10 mouse cellular contexts compared by ENCODE assay signal in genomic region chr17:6017268-6017667, GRCm38 (mm10).
DNase-seq lines count a peak whose midpoint lies in the region; ATAC-seq and TF ChIP-seq lines count a peak whose summit lies in the region.
"Had no signal": no experiment of that assay in that cellular context is flagged by ENCODE, and none has a peak within 500 bp of the region (broad histone marks: within the 10 kb centered on the region; RNA-seq: fewer than 3 reads in every experiment).

No protein-coding gene starts in this region.

- ATAC-seq in kidney, embryonic 15.5 days (replicated peaks; ENCODE audit: low FRiP score): no peak

- dilution Hi-C loops in CH12.LX (cut with MboI; ENCODE audit: extremely low pct_ligation_motif_present, extremely low pct_unique_long_range_greater_than_20kb, low sequenced_read_pairs): no loop called here

- peaks cover 3% of the 10 kb centered on the region; the same call in 1 of the 2 replicates for H3K36me3 ChIP-seq in kidney, embryonic 15.5 days
- H3K36me3 ChIP-seq in CH12.LX (replicated peaks in 1 of 2; ENCODE audit: control insufficient read depth in 1 of 2, insufficient read depth in 1 of 2, low read length in 1 of 2): peaks cover 2 to 54% of the 10 kb centered on the region in 2 experiments
- H3K36me3 ChIP-seq: forebrain, embryonic 10.5 days had no signal

- TF ChIP-seq CTCF in CH12.LX (conservative IDR thresholded peaks at IDR 0.05 in 1 of 2, IDR thresholded peaks at IDR 0.05 in 1 of 2; ENCODE audit: low read depth in 2 of 2, low read length in 2 of 2): peak in 1 of 2 experiments; percentile 30; a peak in 1 of 4 replicates

- H3K9me3 ChIP-seq in kidney, embryonic 15.5 days (replicated peaks): no peaks in the 10 kb centered on the region
- H3K9me3 ChIP-seq in CH12.LX (replicated peaks; ENCODE audit: low read length): no peaks in the 10 kb centered on the region
- H3K9me3 ChIP-seq: forebrain, embryonic 10.5 days had no signal

- H3K27me3 ChIP-seq in kidney, embryonic 15.5 days: no peaks in the 10 kb centered on the region
- no peaks in the 10 kb centered on the region for H3K27me3 ChIP-seq in CH12.LX (replicated peaks)

- no peak for TF ChIP-seq EP300 in CH12.LX (IDR thresholded peaks at IDR 0.05; ENCODE audit: low read length)

- no peaks in the 10 kb centered on the region for H3K79me2 ChIP-seq in CH12.LX (replicated peaks; ENCODE audit: control insufficient read depth, extremely low read depth, insufficient read depth, poor library complexity, severe bottlenecking)

- no peak overlapping the region for H3K9ac ChIP-seq in kidney, embryonic 15.5 days
- H3K9ac ChIP-seq in CH12.LX (ENCODE audit: insufficient read depth, low read depth): no peak overlapping the region

- H3K4me1 ChIP-seq in kidney, embryonic 15.5 days: peaks cover 11% of the 10 kb centered on the region; the same call in 1 of the 2 replicates
- H3K4me1 ChIP-seq in CH12.LX (ENCODE audit: control insufficient read depth in 1 of 2, insufficient read depth in 2 of 2): peaks cover 37 to 72% of the 10 kb centered on the region in 2 experiments

- peak; percentile 20 for DNase-seq in embryo, embryonic 10 days (ENCODE audit: low spot score)
- no peak for DNase-seq in embryo, embryonic 10.5 days (ENCODE audit: low spot score)
- DNase-seq in kidney, postnatal 4 days: no peak
- DNase-seq in CH12.LX (ENCODE audit: extremely low read depth): no peak
- peak; percentile 52 for DNase-seq in lung, postnatal 36 days
- DNase-seq in adrenal gland, postnatal 10 days: no peak
- no peak for DNase-seq in neural tube, embryonic 10.5 days (ENCODE audit: extremely low spot score, low spot score)
- DNase-seq: kidney, postnatal 25 days had no signal

- no peak for TF ChIP-seq POLR2A in CH12.LX (IDR thresholded peaks at IDR 0.05; ENCODE audit: low read depth, low read length)

- H3K4me3 ChIP-seq in kidney, embryonic 15.5 days (replicated peaks): no peak overlapping the region
- H3K4me3 ChIP-seq in CH12.LX (replicated peaks in 1 of 3; ENCODE audit: low read depth in 2 of 3, low read length in 2 of 3, poor library complexity in 1 of 3): no peak overlapping the region
- H3K4me3 ChIP-seq: forebrain, embryonic 10.5 days had no signal

- 70% methylated on average over 12 of the region's 12 CpGs for WGBS in kidney, embryonic 15.5 days

- in situ Hi-C loops in CH12.LX (cut with MboI; ENCODE audit: low pct_ligation_motif_present, low pct_unique_long_range_greater_than_20kb, low sequenced_read_pairs): loop anchor here (25.0 kb wide), 1 partner anchor 580 kb away; the partner anchor contains the start of gene Tmem242

- peak; percentile 19 for TF ChIP-seq RAD21 in CH12.LX (IDR thresholded peaks at IDR 0.05; ENCODE audit: low read depth, low read length)

- no peak overlapping the region for H3K4me2 ChIP-seq in kidney, embryonic 15.5 days
- H3K4me2 ChIP-seq in CH12.LX (ENCODE audit: insufficient read depth, low read depth, poor library complexity, severe bottlenecking): no peak overlapping the region

- 0 out of 2 replicates have a peak overlapping the region, but pooled peaks have one; percentile 23 for H3K27ac ChIP-seq in kidney, embryonic 15.5 days
- no peak overlapping the region for H3K27ac ChIP-seq in CH12.LX (ENCODE audit: insufficient read depth, low read depth)

TF ChIP-seq in CH12.LX, 34 proteins besides CTCF, POLR2A, EP300 and RAD21:
- TF ChIP-seq KAT2A (IDR thresholded peaks at IDR 0.05; ENCODE audit: insufficient replicate concordance, low read length) (no peak), ZMIZ1 (IDR thresholded peaks at IDR 0.05; ENCODE audit: low read depth, low read length) (no peak), NELFE (IDR thresholded peaks at IDR 0.05; ENCODE audit: low read depth, low read length) (no peak), MAFK (IDR thresholded peaks at IDR 0.05; ENCODE audit: insufficient replicate concordance, low read length) (no peak), BHLHE40 (IDR thresholded peaks at IDR 0.05; ENCODE audit: low read depth, low read length) (no peak), RCOR1 (conservative IDR thresholded peaks at IDR 0.05; ENCODE audit: low read depth, low read length) (no peak), E2F4 (IDR thresholded peaks at IDR 0.05; ENCODE audit: insufficient replicate concordance, low read depth, low read length) (no peak), ZNF384 (IDR thresholded peaks at IDR 0.05; ENCODE audit: low read depth, low read length) (no peak), MXI1 (IDR thresholded peaks at IDR 0.05; ENCODE audit: low read depth, low read length) (no peak), TBP (conservative IDR thresholded peaks at IDR 0.05; ENCODE audit: low read depth, low read length) (no peak), UBTF (IDR thresholded peaks at IDR 0.05; ENCODE audit: low read depth, low read length) (no peak), USF2 (conservative IDR thresholded peaks at IDR 0.05; ENCODE audit: low read depth, low read length) (no peak), GABPA (IDR thresholded peaks at IDR 0.05; ENCODE audit: insufficient replicate concordance, low read depth, low read length) (no peak), ZC3H11A (IDR thresholded peaks at IDR 0.05; ENCODE audit: low read depth, low read length) (no peak), SMC3 (IDR thresholded peaks at IDR 0.05; ENCODE audit: low read depth, low read length) (no peak), PAX5 (IDR thresholded peaks at IDR 0.05; ENCODE audit: low read length) (no peak), NRF1 (IDR thresholded peaks at IDR 0.05; ENCODE audit: low read depth, low read length) (no peak)

Comparison
In these comparisons a context has a peak if more than half of its experiments do, and no peak if none do; other contexts are left out.
1. DNase-seq: peak in embryo, embryonic 10 days (single experiment) and lung, postnatal 36 days (single experiment); none in embryo, embryonic 10.5 days (single experiment), kidney, postnatal 4 days (0 of 2), CH12.LX (single experiment), adrenal gland, postnatal 10 days (single experiment) and neural tube, embryonic 10.5 days (single experiment).